Mouse (Mus musculus) ZHBTc4 (cell line): ENCODE data around the gene Zdhhc4.

Experiments
- DNase-seq: peaks from one replicate; pipeline ENCODE4 v3.0.0-alpha.2; 2011; ENCODE audit warnings: low read depth, low spot score

Gene Zdhhc4

GRCm38 (mm10) chr5:143279247-143279646 is 49.8 kb downstream of the Zdhhc4 start:
- no peak for DNase-seq

- no peak for DNase-seq
Measured at GRCm38 (mm10) chr5:143275761-143276160, 53.3 kb downstream of the Zdhhc4 start.

- DNase-seq: no peak
Measured at GRCm38 (mm10) chr5:143272540-143273330, 56.3 kb downstream of the Zdhhc4 start.

GRCm38 (mm10) chr5:143272108-143272507 is 56.9 kb downstream of the Zdhhc4 start:
- DNase-seq: no peak

- no peak for DNase-seq
Measured at GRCm38 (mm10) chr5:143271642-143272041, 57.4 kb downstream of the Zdhhc4 start.

GRCm38 (mm10) chr5:143270151-143270519 is 58.9 kb downstream of the Zdhhc4 start:
- no peak for DNase-seq

- DNase-seq: peak; percentile 81
Measured at GRCm38 (mm10) chr5:143269363-143270150, 59.5 kb downstream of the Zdhhc4 start, which contains the start of gene Zfp316. Zfp316 (minus strand) TSS chr5:143270022.

GRCm38 (mm10) chr5:143268985-143269362 is 60.1 kb downstream of the Zdhhc4 start:
- DNase-seq: no peak

- DNase-seq: no peak
Measured at GRCm38 (mm10) chr5:143266794-143267193, 62.3 kb downstream of the Zdhhc4 start.
